Mouse (Mus musculus) midbrain, embryonic 16.5 days (tissue): ENCODE data around the gene Ankrd34a. TPM values are rescaled to one million over a fixed set of nuclear protein-coding genes. Genes with fewer than 3 reads are reported as not detected.
A peak's percentile ranks its signal among the peaks of the same experiment; 100 is the strongest.

Experiments used
- ATAC-seq: fragments of 200-750 bp; cut with Nextera tagmentation; 2 replicates; pipeline ENCODE4 v1.8.0; 2017; ENCODE audit warnings: moderate TSS enrichment
- H3K27ac ChIP-seq: fragments of 300-500 bp; sonication (generic); 2 replicates; pipeline ENCODE4 v1.5.1; 2014; ENCODE audit warnings: mild to moderate bottlenecking, low read length, mixed read lengths
- H3K27me3 ChIP-seq: fragments of 300-500 bp; sonication (generic); 2 replicates; pipeline ENCODE4 v1.6.1; 2014; ENCODE audit warnings: low read depth, low read length, mixed read lengths; ENCODE audit not compliant: control insufficient read depth, insufficient read depth
- H3K36me3 ChIP-seq: fragments of 300-500 bp; sonication (generic); 2 replicates; pipeline ENCODE4 v1.6.1; 2014; ENCODE audit warnings: mild to moderate bottlenecking, low read length, moderate library complexity, mixed read lengths; ENCODE audit not compliant: control insufficient read depth, insufficient read depth
- H3K4me1 ChIP-seq: fragments of 300-500 bp; sonication (generic); 2 replicates; pipeline ENCODE4 v1.6.1; 2014; ENCODE audit warnings: mild to moderate bottlenecking, low read length, mixed read lengths; ENCODE audit not compliant: control insufficient read depth, insufficient read depth
- H3K4me2 ChIP-seq: fragments of 300-500 bp; sonication (generic); 2 replicates; pipeline ENCODE4 v1.6.1; 2014; ENCODE audit warnings: mild to moderate bottlenecking, low read length, mixed read lengths
- H3K4me3 ChIP-seq: fragments of 300-500 bp; sonication (generic); 2 replicates; pipeline ENCODE4 v1.5.1; 2014; ENCODE audit warnings: low read depth, mild to moderate bottlenecking, low read length, moderate library complexity, mixed read lengths
- H3K9ac ChIP-seq: fragments of 300-500 bp; sonication (generic); 2 replicates; pipeline ENCODE4 v1.6.1; 2014; ENCODE audit warnings: low read depth, low read length, mixed read lengths
- H3K9me3 ChIP-seq: fragments of 300-500 bp; sonication (generic); replicated peaks from 2 replicates; pipeline ENCODE4 v1.6.1; 2014; ENCODE audit warnings: mild to moderate bottlenecking, low read length, mixed read lengths; ENCODE audit not compliant: control insufficient read depth, poor library complexity, severe bottlenecking
- WGBS: fragments of 180-500 bp; shearing (Covaris S2); extraction: QIAGEN DNeasy Blood & Tissue Kit; methylation state at CpG from one replicate; pipeline ENCODE4 v1.1.7; 2014; 5-methylcytosine and 5-hydroxymethylcytosine counted together
- polyA plus RNA-seq: library from polyadenylated mRNA; unstranded; fragments of >200 nt; fragmentation: Nextera tagmentation; extraction: Ambion mirVana; gene quantifications from 2 replicates; pipeline ENCODE4 v1.2.1, GENCODE M21; 2015

Gene Ankrd34a
- polyA plus RNA-seq: 16.4 and 20.6 TPM in 2 replicates

- Histone ChIP-seq H3K4me1 (peaks cover 47% of the 10 kb centered on the region), H3K4me2 (peak within 1 kb of the TSS; percentile 85), H3K4me3 (peak within 1 kb of the TSS; percentile 57), H3K9ac (peak within 1 kb of the TSS; percentile 85), H3K36me3 (no peaks in the 10 kb centered on the region), H3K27ac (peak within 1 kb of the TSS; percentile 66), H3K27me3 (no peaks in the 10 kb centered on the region), H3K9me3 (no peaks in the 10 kb centered on the region)
- ATAC-seq: no peak
- WGBS: under 1% methylated on average over 22 of the region's 23 CpGs
Measured at GRCm38 (mm10) chr3:96596228-96596707, at the start of gene Ankrd34a. Ankrd34a (plus strand) TSS chr3:96596636.

- Histone ChIP-seq H3K27me3 (no peaks in the 10 kb centered on the region), H3K4me3 (no peak overlapping the region), H3K4me1 (no peaks in the 10 kb centered on the region), H3K36me3 (no peaks in the 10 kb centered on the region), H3K9ac (no peak overlapping the region), H3K4me2 (no peak overlapping the region), H3K27ac (no peak overlapping the region), H3K9me3 (no peaks in the 10 kb centered on the region)
- WGBS: 36% methylated on average over 4 of the region's 4 CpGs
- no peak for ATAC-seq
Measured at GRCm38 (mm10) chr3:96546880-96547279, 49.6 kb upstream of the Ankrd34a start.

- Histone ChIP-seq H3K4me1 (no peaks in the 10 kb centered on the region), H3K9me3 (no peaks in the 10 kb centered on the region), H3K36me3 (no peaks in the 10 kb centered on the region), H3K27me3 (no peaks in the 10 kb centered on the region), H3K9ac (no peak overlapping the region), H3K4me2 (peak overlapping the region; percentile 10; the same call in 1 of the 2 replicates), H3K27ac (no peak overlapping the region), H3K4me3 (no peak overlapping the region)
- WGBS: 6% methylated on average over 14 of the region's 14 CpGs
- peak; percentile 75; the same call in 1 of the 2 replicates for ATAC-seq
Measured at GRCm38 (mm10) chr3:96547389-96547960, 49.0 kb upstream of the Ankrd34a start.

GRCm38 (mm10) chr3:96548824-96549223, 47.6 kb upstream of the Ankrd34a start:
- 82% methylated on average over 7 of the region's 7 CpGs for WGBS
- H3K9ac ChIP-seq: no peak overlapping the region
- no peaks in the 10 kb centered on the region for H3K9me3 ChIP-seq
- no peak overlapping the region for H3K27ac ChIP-seq
- no peaks in the 10 kb centered on the region for H3K27me3 ChIP-seq
- H3K36me3 ChIP-seq: no peaks in the 10 kb centered on the region
- no peak overlapping the region for H3K4me2 ChIP-seq
- no peaks in the 10 kb centered on the region for H3K4me1 ChIP-seq
- no peak for ATAC-seq
- no peak overlapping the region for H3K4me3 ChIP-seq

GRCm38 (mm10) chr3:96549346-96549745, 47.1 kb upstream of the Ankrd34a start:
- H3K27me3 ChIP-seq: no peaks in the 10 kb centered on the region
- no peaks in the 10 kb centered on the region for H3K4me1 ChIP-seq
- no peaks in the 10 kb centered on the region for H3K9me3 ChIP-seq
- no peak overlapping the region for H3K4me2 ChIP-seq
- no peak overlapping the region for H3K9ac ChIP-seq
- H3K36me3 ChIP-seq: no peaks in the 10 kb centered on the region
- no peak for ATAC-seq
- H3K4me3 ChIP-seq: no peak overlapping the region
- H3K27ac ChIP-seq: no peak overlapping the region
- 81% methylated on average over 5 of the region's 5 CpGs for WGBS

- Histone ChIP-seq H3K9ac (no peak overlapping the region), H3K27me3 (no peaks in the 10 kb centered on the region), H3K4me3 (no peak overlapping the region), H3K4me2 (no peak overlapping the region), H3K9me3 (no peaks in the 10 kb centered on the region), H3K36me3 (no peaks in the 10 kb centered on the region), H3K27ac (no peak overlapping the region), H3K4me1 (peaks cover under 1% of the 10 kb centered on the region)
- no peak for ATAC-seq
- 12% methylated on average over 8 of the region's 8 CpGs for WGBS
Measured at GRCm38 (mm10) chr3:96551203-96551602, 45.2 kb upstream of the Ankrd34a start.

GRCm38 (mm10) chr3:96551890-96552289, 44.5 kb upstream of the Ankrd34a start:
- Histone ChIP-seq H3K36me3 (no peaks in the 10 kb centered on the region), H3K4me3 (no peak overlapping the region), H3K4me2 (no peak overlapping the region), H3K27me3 (no peaks in the 10 kb centered on the region), H3K9me3 (no peaks in the 10 kb centered on the region), H3K4me1 (peaks cover 8% of the 10 kb centered on the region), H3K9ac (no peak overlapping the region), H3K27ac (no peak overlapping the region)
- no peak for ATAC-seq
- WGBS: 78% methylated on average over 7 of the region's 7 CpGs

- Histone ChIP-seq H3K4me1 (peaks cover 12% of the 10 kb centered on the region), H3K9ac (no peak overlapping the region), H3K27ac (no peak overlapping the region), H3K4me2 (no peak overlapping the region), H3K9me3 (no peaks in the 10 kb centered on the region), H3K27me3 (no peaks in the 10 kb centered on the region), H3K36me3 (no peaks in the 10 kb centered on the region), H3K4me3 (no peak overlapping the region)
- WGBS: 93% methylated on average over 6 of the region's 6 CpGs
- ATAC-seq: no peak
Measured at GRCm38 (mm10) chr3:96553601-96554000, 42.8 kb upstream of the Ankrd34a start.

GRCm38 (mm10) chr3:96554251-96554650, 42.2 kb upstream of the Ankrd34a start:
- H3K4me3 ChIP-seq: no peak overlapping the region
- peaks cover 18% of the 10 kb centered on the region for H3K4me1 ChIP-seq
- ATAC-seq: no peak
- no peaks in the 10 kb centered on the region for H3K36me3 ChIP-seq
- H3K27me3 ChIP-seq: no peaks in the 10 kb centered on the region
- H3K9me3 ChIP-seq: no peaks in the 10 kb centered on the region
- no peak overlapping the region for H3K9ac ChIP-seq
- 82% methylated on average over 6 of the region's 6 CpGs for WGBS
- H3K4me2 ChIP-seq: no peak overlapping the region
- no peak overlapping the region for H3K27ac ChIP-seq
